Mouse (Mus musculus) embryo, embryonic 11.5 days (tissue): ENCODE data around the gene Kmt2d.
A peak's percentile ranks its signal among the peaks of the same experiment; 100 is the strongest.

Experiments
- DNase-seq: peaks from one replicate; pipeline ENCODE4 v3.0.0-alpha.2; 2012; ENCODE audit warnings: low read depth, low spot score

Gene Kmt2d

GRCm38 (mm10) chr15:98802926-98803325 is 68.1 kb downstream of the Kmt2d start:
- DNase-seq: no peak

- DNase-seq: peak; percentile 77
Observed at GRCm38 (mm10) chr15:98799396-98799795, 71.6 kb downstream of the Kmt2d start.

- DNase-seq: no peak
Observed at GRCm38 (mm10) chr15:98798903-98799302, 72.1 kb downstream of the Kmt2d start.

GRCm38 (mm10) chr15:98797835-98798492 is 73.0 kb downstream of the Kmt2d start:
- DNase-seq: peak; percentile 55

GRCm38 (mm10) chr15:98796803-98797595 is 74.0 kb downstream of the Kmt2d start:
- DNase-seq: no peak

- DNase-seq: no peak
Observed at GRCm38 (mm10) chr15:98793141-98793698, 77.8 kb downstream of the Kmt2d start.

- DNase-seq: no peak
Observed at GRCm38 (mm10) chr15:98792233-98793020, 78.6 kb downstream of the Kmt2d start.

GRCm38 (mm10) chr15:98791771-98792170 is 79.2 kb downstream of the Kmt2d start:
- DNase-seq: no peak

- DNase-seq: no peak
Observed at GRCm38 (mm10) chr15:98791221-98791620, 79.8 kb downstream of the Kmt2d start.

- DNase-seq: no peak
Observed at GRCm38 (mm10) chr15:98790761-98791160, 80.2 kb downstream of the Kmt2d start.

GRCm38 (mm10) chr15:98789661-98790535 is 81.1 kb downstream of the Kmt2d start, which contains the start of gene Wnt1:
Gene Wnt1, plus strand, starts transcription at chr15:98789857.
- DNase-seq: no peak

GRCm38 (mm10) chr15:98788972-98789660 is 81.9 kb downstream of the Kmt2d start:
- DNase-seq: no peak

- DNase-seq: no peak
Observed at GRCm38 (mm10) chr15:98787930-98788329, 83.1 kb downstream of the Kmt2d start.

- no peak for DNase-seq
Observed at GRCm38 (mm10) chr15:98785744-98786143, 85.3 kb downstream of the Kmt2d start.
